Mouse (Mus musculus) monocyte, adult 2 months (primary cell): ENCODE data around the gene Espl1.

Experiments
- DNase-seq, 2 experiments: peaks; one replicate each; pipeline ENCODE4 v3.0.0; 2022; ENCODE audit warnings: low spot score in 2 of 2, low read depth in 1 of 2

Espl1 gene

DNA sequence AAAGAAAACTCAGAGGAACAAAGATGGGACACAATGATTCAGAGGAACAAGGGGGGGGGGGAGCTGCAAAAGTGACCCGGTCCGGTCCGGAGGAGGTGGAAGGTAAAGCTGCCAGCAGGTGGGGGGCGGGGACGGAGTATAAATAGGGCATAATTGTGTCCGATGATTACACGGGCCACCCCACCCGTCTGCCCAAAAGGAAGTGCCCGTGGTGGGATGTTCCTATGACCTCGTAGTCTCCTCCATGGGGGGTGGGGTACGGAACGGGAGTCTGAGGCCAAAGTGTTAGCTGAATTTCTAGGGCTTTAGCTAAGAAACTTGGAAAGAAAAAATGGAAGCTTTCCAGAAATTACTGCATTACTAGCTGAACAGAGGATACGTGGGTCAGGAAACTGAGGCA is 73.9 kb downstream of the Espl1 start:
- DNase-seq: no peak

DNA sequence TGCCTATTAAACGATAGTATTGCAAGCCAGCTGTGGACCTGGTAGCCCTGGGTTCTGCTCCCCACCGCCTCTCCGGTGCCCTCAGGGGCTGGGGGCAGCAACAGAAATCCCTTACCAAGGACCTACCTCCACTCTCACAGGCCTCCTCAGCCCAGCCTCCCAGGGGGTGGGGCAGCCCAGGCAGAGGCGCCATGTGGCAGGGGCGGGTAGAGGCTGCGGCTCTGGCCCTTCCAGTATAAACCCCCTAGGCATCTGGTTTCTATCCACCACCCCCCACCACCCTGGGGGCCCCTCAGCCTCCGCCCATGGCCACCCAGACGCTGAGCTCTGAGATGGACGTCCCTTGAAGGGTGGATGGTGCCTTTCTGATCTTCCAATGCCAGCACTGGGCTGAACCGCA is 74.7 kb downstream of the Espl1 start:
- no peak for DNase-seq
